Mouse (Mus musculus) hindbrain, embryonic 12.5 days (tissue): ENCODE measurements around the gene Rap1gap2. TPM values are rescaled to one million over a fixed set of nuclear protein-coding genes. Genes with fewer than 3 reads are reported as not detected.

Experiments used
- ATAC-seq: fragments of 200-750 bp; cut with Nextera tagmentation; 2 replicates; pipeline ENCODE4 v1.8.0; 2017; ENCODE audit warnings: moderate TSS enrichment; ENCODE audit not compliant: low FRiP score
- H3K27ac ChIP-seq: fragments of 300-500 bp; sonication (generic); 2 replicates; pipeline ENCODE4 v1.5.1; 2016; ENCODE audit warnings: mild to moderate bottlenecking
- H3K27me3 ChIP-seq: fragments of 300-500 bp; sonication (generic); 2 replicates; pipeline ENCODE4 v1.6.1; 2016; ENCODE audit warnings: mild to moderate bottlenecking
- H3K36me3 ChIP-seq: fragments of 300-500 bp; sonication (generic); 2 replicates; pipeline ENCODE4 v1.6.1; 2016; ENCODE audit warnings: mild to moderate bottlenecking
- H3K4me1 ChIP-seq: fragments of 300-500 bp; sonication (generic); 2 replicates; pipeline ENCODE4 v1.6.1; 2016
- H3K4me2 ChIP-seq: fragments of 300-500 bp; sonication (generic); replicated peaks from 2 replicates; pipeline ENCODE4 v1.6.1; 2016; ENCODE audit warnings: mild to moderate bottlenecking
- H3K4me3 ChIP-seq: fragments of 300-500 bp; sonication (generic); 2 replicates; pipeline ENCODE4 v1.5.1; 2016; ENCODE audit warnings: mild to moderate bottlenecking
- H3K9ac ChIP-seq: fragments of 300-500 bp; sonication (generic); 2 replicates; pipeline ENCODE4 v1.6.1; 2016; ENCODE audit warnings: mild to moderate bottlenecking, moderate library complexity
- H3K9me3 ChIP-seq: fragments of 300-500 bp; sonication (generic); replicated peaks from 2 replicates; pipeline ENCODE4 v1.6.1; 2016; ENCODE audit warnings: mild to moderate bottlenecking
- WGBS: fragments of 180-500 bp; shearing (Covaris S2); methylation state at CpG from one replicate; pipeline ENCODE4 v1.1.7; 2016; 5-methylcytosine and 5-hydroxymethylcytosine counted together
- polyA plus RNA-seq: library from polyadenylated mRNA; unstranded; fragments of >200 nt; fragmentation: Nextera tagmentation; extraction: Ambion mirVana; gene quantifications from 2 replicates; pipeline ENCODE4 v1.2.1, GENCODE M21; 2016

Rap1gap2 gene
- polyA plus RNA-seq, 1 experiment from 2014 or later, result 8.1 TPM

DNA sequence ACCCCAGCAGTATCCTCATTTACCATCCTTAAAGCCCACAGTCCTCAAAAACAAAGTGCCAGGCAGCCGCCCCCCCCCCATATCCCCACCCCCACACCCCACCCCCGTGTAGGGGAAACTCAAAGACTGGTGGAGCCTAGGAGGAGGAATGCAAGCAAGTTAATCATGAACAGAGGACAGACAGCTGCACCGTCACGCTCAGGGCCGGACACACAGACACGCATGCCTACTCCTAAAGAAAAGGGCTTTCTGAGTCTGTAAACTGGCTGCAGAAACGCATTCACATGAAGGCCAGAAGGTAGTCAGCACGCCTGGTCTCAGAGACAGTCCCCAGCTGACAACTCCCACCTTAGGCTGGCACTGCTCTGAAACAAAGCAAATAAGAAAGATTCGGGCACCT is 85.1 kb downstream of the Rap1gap2 start:
- Histone ChIP-seq H3K27me3 (peaks cover 56% of the 10 kb centered on the region), H3K4me1 (peaks cover 27% of the 10 kb centered on the region)
- WGBS, result 38% methylated on average over 9 of the region's 9 CpGs

DNA sequence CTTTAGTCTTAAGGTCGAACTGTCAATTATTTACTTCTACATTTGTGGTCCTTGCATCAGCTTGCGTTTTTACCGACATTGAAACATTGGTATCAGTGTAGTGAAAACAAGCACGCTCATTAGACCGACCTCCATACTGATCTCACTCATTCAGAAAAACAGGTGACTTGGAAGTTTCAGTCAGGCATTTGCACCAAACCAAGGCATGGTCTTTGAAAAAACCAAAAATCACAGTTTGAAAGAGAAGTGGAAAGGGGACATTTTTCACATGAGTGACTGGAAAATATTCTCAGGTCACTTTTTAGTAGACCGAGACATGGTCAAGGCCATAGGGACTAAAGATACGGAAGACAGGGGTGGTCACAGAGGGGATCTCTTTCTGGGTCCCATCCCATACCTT is 85.5 kb downstream of the Rap1gap2 start:
- Histone ChIP-seq H3K27me3 (peaks cover 59% of the 10 kb centered on the region), H3K36me3 (no peaks in the 10 kb centered on the region), H3K4me1 (peaks cover 27% of the 10 kb centered on the region), H3K27ac (no peak overlapping the region), H3K9ac (no peak overlapping the region), H3K9me3 (no peaks in the 10 kb centered on the region), H3K4me3 (no peak overlapping the region), H3K4me2 (no peak overlapping the region)
- WGBS, result 83% methylated on average over 7 of the region's 7 CpGs
- ATAC-seq, result no peak

More for the DNA sequence above, 85.1 kb downstream of the Rap1gap2 start:
- ATAC-seq, result no peak
- no peak overlapping the region for H3K4me3 ChIP-seq
- no peak overlapping the region for H3K27ac ChIP-seq
- H3K9ac ChIP-seq, result no peak overlapping the region
- no peak overlapping the region for H3K4me2 ChIP-seq
- H3K36me3 ChIP-seq, result no peaks in the 10 kb centered on the region
- H3K9me3 ChIP-seq, result no peaks in the 10 kb centered on the region

DNA sequence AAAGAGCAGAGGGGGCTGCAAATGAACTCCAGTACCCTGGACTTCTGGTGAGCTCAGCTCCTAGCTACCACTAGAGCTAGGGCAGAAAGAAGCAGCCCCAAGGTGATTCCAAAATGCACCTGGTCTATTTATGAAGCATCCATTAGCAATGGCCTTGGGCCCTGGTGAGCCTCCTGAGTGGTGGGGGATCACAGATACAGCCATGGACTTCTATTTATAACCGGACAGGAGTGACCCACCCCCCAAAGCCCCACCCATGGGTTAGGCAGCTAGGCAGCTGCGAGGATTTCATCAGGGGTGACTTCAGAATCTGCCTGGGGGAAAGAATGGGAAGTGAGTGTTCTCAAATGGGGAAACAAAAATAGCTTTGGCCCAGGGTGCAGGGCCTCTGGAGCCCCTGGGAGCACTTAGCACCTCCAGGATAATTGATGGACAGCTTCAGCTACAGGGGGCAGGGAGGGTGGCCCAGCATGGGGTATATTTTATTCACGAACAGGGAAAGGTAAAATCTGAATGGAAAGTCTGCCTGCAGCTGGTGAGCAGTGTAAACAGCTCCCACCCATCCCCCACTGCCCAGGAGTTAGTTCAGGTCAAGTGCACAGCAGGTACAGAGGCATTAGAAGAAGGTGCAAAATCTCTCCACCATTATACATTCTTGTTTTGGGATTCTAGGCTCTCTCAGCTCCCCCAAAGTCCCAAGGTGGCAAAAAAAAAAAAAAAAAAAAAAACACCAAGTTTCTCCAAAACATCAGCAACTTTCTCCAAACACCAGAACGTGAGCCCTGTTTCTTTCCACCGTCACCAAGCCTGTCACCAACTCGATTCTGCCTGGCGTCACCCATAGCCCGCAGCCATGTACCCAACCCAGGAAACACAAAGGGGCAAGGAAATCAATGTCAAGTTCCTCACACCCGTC is 86.4 kb downstream of the Rap1gap2 start:
- peaks cover 27% of the 10 kb centered on the region for H3K4me1 ChIP-seq
- peak; percentile 16 for ATAC-seq
- no peaks in the 10 kb centered on the region for H3K9me3 ChIP-seq
- H3K9ac ChIP-seq, result no peak overlapping the region
- peaks cover 64% of the 10 kb centered on the region for H3K27me3 ChIP-seq
- no peak overlapping the region for H3K4me3 ChIP-seq
- H3K36me3 ChIP-seq, result no peaks in the 10 kb centered on the region
- H3K4me2 ChIP-seq, result no peak overlapping the region
- no peak overlapping the region for H3K27ac ChIP-seq
- 48% methylated on average over 9 of the region's 9 CpGs for WGBS

DNA sequence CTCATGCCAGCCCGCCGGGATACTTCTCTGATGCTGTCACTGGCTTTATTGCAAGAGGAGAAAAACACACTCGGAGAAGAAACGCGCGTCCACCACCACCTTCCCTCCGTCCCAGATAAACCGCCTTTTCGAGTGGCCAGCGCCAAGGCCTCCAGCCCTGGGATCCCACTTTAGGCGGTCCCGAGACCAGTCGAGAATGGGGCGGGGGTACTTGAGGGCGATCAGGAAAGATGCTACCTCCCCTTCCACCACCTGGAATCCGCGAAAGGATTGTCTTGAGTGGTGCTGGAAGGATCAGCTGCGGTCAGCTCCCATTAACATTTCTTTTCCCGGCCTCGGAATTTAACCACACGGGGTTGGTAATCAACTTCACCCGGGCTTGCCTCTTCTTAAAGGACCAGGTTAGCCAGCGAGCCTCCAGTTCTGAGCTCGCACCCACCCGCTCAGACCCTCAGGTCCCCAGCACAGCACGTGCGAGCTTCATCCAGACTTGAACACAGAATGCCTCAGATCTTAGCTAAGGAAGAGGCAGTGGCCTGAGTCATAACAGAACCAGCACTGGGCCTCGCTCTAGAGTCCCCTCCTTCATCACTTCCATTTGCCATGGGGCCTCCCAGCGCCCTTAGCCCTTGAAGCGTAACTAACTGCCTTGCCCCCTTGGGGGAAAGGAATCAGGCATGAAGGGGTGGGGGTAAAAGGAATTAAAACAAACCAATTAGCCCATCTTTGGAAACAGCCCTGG is 87.3 kb downstream of the Rap1gap2 start:
- H3K4me2 ChIP-seq, result peak overlapping the region; percentile 89
- H3K27ac ChIP-seq, result peak overlapping the region; percentile 24
- peak overlapping the region; percentile 70 for H3K4me3 ChIP-seq
- no peaks in the 10 kb centered on the region for H3K9me3 ChIP-seq
- H3K4me1 ChIP-seq, result peaks cover 27% of the 10 kb centered on the region
- peak; percentile 8; the same call in 1 of the 2 replicates for ATAC-seq
- peaks cover 64% of the 10 kb centered on the region for H3K27me3 ChIP-seq
- no peaks in the 10 kb centered on the region for H3K36me3 ChIP-seq
- 2% methylated on average over 30 of the region's 30 CpGs for WGBS
- H3K9ac ChIP-seq, result peak overlapping the region; percentile 75

DNA sequence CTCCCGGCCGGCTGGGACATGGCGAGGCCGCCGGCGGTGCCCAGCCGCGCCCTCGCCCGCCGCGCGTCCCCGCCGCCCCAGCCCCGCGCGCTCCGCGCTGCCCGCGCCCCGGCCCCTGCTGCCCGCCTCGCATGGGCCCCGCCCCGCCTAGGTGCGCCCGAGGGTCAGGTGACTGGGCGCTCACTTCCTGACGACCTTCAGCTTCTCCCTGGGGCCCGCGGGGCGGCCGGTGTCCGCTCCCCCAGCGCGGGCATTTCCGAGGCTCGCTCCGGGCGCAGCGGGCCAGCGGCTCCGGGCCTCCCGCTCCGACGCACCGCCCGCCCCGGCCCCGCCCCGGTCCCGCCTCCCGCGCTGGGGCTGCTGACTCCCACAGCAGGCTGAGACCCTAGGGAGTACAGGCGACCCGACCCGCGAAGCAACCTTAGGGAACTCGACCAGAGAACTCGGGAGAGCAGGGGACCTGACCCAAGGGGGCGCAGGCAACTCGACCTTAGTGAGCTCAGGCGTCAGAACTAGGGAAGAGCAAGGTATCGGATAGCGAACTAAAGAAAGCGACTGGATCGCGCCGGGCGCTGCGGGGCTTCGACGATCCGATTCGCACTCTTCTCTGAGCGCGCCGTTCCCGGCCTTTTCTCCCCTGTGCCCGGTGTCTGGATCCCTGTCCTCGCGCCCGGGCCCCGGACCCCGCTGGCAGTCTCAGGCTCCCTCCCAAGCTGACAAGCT is 88.1 kb downstream of the Rap1gap2 start:
- Histone ChIP-seq H3K4me3 (peak overlapping the region; percentile 70), H3K4me1 (peaks cover 27% of the 10 kb centered on the region), H3K27ac (peak overlapping the region; percentile 24), H3K9me3 (no peaks in the 10 kb centered on the region), H3K4me2 (peak overlapping the region; percentile 89), H3K27me3 (peaks cover 59% of the 10 kb centered on the region), H3K9ac (peak overlapping the region; percentile 75), H3K36me3 (no peaks in the 10 kb centered on the region)
- under 1% methylated on average over 77 of the region's 87 CpGs for WGBS
- peak; percentile 59 for ATAC-seq

DNA sequence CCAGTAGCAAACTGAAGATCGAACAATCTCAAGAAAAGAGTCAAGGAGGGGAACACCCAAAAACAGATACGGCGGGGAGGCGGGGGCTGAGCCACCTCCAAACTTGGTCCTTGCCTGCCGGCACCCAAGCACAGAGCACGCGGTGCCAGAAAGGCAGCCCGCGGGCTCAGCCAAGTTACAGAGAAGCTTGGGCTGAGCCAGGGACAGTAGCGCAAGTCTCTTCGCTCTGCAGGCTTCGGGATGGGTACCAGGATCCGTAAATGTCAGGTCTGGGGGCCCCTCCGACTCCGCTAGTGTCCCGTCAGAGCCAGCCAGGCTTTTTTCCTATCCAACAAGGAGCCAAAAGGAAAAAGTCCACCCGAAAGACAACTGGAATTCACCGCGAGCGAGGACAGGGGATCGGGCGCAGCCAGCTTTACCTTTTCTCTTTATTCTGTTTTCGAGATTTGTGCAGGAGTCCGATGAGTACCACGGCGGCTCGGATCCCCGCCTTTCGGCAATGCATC is 88.7 kb downstream of the Rap1gap2 start:
- peak overlapping the region; percentile 70 for H3K4me3 ChIP-seq
- peaks cover 54% of the 10 kb centered on the region for H3K27me3 ChIP-seq
- H3K9ac ChIP-seq, result peak overlapping the region; percentile 75
- H3K27ac ChIP-seq, result no peak overlapping the region
- peaks cover 26% of the 10 kb centered on the region for H3K4me1 ChIP-seq
- WGBS, result 1% methylated on average over 29 of the region's 29 CpGs
- no peaks in the 10 kb centered on the region for H3K9me3 ChIP-seq
- H3K4me2 ChIP-seq, result peak overlapping the region; percentile 89
- H3K36me3 ChIP-seq, result no peaks in the 10 kb centered on the region
- ATAC-seq, result 0 out of 2 replicates have a peak, but pooled peaks have one; percentile 27

DNA sequence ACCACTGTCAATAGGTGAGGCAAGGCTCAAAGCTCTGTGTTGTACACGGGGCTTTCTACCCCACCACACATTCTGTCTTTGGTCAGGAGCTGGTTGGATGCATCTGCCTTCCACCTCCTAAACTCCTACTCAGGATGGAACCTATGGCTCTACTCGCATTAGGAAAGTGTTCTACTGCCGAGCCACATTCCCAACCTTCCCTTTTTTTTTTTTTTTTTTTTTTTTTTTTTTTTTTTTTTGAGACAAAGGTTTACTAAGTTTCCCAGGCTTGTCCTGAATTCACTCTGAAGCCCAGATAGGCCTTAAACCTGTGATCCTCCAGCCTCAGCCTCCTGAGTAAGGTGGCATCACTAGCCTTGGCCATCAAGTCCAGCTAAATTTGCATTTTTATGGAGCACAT is 90.5 kb downstream of the Rap1gap2 start:
- Histone ChIP-seq H3K4me2 (no peak overlapping the region), H3K9me3 (no peaks in the 10 kb centered on the region), H3K27ac (no peak overlapping the region), H3K36me3 (no peaks in the 10 kb centered on the region), H3K4me1 (peaks cover 24% of the 10 kb centered on the region), H3K9ac (no peak overlapping the region), H3K27me3 (peaks cover 44% of the 10 kb centered on the region), H3K4me3 (no peak overlapping the region)
- 86% methylated on average over 3 of the region's 3 CpGs for WGBS
- ATAC-seq, result no peak

DNA sequence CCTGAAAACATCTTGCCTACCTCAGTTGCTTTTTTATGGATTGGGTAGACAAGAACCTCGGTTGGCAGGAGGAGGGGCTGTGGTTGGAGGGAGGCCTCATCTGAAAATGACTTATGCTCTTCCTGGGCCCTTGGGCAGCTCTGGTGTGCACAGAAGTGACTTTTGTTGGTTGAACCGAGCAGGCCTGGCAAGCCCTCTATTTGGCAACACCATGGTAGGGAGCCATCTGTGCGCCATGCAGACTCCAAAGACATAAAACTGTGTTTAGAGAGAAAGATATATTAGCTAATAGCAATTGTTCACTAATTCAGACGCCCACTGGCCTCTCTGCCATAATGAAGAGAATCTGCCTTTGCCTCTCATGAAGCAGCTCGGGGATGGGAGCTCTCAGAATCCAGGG is 94.6 kb downstream of the Rap1gap2 start:
- 82% methylated on average over 5 of the region's 5 CpGs for WGBS
- Histone ChIP-seq H3K9me3 (no peaks in the 10 kb centered on the region), H3K4me2 (no peak overlapping the region), H3K4me3 (no peak overlapping the region), H3K4me1 (0 out of 2 replicates have a peak, but pooled peaks cover 2% of the 10 kb centered on the region), H3K27me3 (peaks cover 13% of the 10 kb centered on the region), H3K36me3 (no peaks in the 10 kb centered on the region), H3K9ac (no peak overlapping the region), H3K27ac (no peak overlapping the region)
- ATAC-seq, result no peak

DNA sequence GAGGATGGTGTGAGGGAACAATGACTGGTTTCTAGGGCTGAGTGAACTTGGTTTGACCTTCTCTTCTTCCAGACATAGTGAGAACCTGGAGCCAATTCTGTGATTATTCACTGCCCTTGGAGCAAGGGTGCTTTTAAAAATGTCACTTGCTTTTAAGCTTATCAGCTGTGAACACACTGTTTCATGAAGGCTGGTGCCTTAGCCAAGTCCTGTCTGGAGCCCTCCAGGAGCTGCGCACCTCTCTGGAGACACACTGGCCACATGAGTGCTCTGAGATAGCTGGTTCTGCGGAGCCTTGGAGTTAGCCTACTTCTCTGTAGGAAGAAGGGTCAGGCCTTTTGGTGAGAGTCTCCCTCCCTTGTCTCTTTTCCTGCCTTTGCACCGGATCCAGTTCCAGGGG is 95.7 kb downstream of the Rap1gap2 start:
- Histone ChIP-seq H3K27ac (no peak overlapping the region), H3K27me3 (peaks cover 5% of the 10 kb centered on the region), H3K4me3 (no peak overlapping the region), H3K36me3 (no peaks in the 10 kb centered on the region), H3K4me1 (0 out of 2 replicates have a peak, but pooled peaks cover 2% of the 10 kb centered on the region), H3K4me2 (no peak overlapping the region), H3K9ac (no peak overlapping the region), H3K9me3 (no peaks in the 10 kb centered on the region)
- no peak for ATAC-seq
- WGBS, result 79% methylated on average over 3 of the region's 3 CpGs

DNA sequence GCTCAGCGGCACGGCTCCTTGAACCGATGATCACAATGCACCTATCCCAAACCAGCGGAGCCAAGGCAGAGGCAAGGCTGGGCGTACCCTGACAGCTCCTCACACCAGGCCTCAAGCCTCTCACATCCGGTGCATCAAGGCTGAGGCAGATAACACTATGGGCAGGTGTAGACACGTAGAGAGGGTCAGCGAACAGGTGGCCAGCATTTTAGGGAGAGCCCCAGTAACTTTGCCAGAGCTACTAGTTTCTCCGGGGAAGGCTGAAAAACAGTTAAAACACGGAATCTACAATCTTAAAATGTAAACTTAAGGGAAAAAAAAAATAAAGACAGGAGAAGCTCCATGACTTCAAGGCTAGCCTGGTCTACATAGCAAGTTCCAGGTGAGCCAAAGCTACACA is 98.1 kb downstream of the Rap1gap2 start:
- H3K4me3 ChIP-seq, result no peak overlapping the region
- 0 out of 2 replicates have a peak, but pooled peaks cover 2% of the 10 kb centered on the region for H3K4me1 ChIP-seq
- H3K27me3 ChIP-seq, result no peaks in the 10 kb centered on the region
- no peak overlapping the region for H3K9ac ChIP-seq
- no peak overlapping the region for H3K4me2 ChIP-seq
- no peak overlapping the region for H3K27ac ChIP-seq
- no peaks in the 10 kb centered on the region for H3K36me3 ChIP-seq
- no peak for ATAC-seq
- no peaks in the 10 kb centered on the region for H3K9me3 ChIP-seq
- whole genome bisulfite sequencing, result 86% methylated on average over 10 of the region's 10 CpGs

DNA sequence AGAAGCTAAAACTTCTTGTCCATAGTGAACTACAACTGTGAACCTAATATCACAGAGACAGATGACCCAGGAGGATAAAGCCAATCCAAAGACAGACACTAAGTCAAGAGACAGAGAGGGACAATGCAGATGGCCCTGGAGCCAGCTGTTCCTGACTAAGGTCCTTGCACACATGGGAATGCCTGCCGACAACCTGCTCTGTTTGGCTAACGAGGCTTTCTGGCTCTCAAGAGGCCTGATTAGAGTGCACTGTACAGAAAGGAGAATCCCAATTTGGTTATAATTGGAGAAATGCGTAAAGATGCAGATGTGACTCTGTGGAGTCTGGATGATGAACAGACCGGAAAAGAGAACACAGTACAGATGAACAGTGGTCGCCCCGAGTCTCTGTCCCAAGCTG is 104.4 kb downstream of the Rap1gap2 start:
- no peak for ATAC-seq

DNA sequence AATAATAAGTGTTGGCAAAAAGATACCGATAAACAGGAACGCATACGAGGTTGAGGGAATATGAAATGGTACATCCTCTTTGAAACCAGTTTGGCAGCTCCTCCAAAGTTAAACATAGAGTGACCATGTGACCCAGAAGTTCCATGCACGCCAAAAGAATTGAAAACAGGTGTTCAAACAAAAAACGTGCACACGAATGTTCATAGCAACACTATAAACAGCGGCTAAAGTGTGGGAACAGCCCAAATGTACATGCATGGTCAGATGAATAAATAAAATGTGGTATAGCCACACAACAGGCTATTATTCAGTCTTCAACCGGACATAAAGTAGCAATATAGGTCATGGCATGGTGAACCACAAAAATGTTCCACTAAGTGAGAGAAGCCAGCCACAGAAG is 108.2 kb downstream of the Rap1gap2 start:
- WGBS, result 81% methylated on average over 8 of the region's 8 CpGs

More for the DNA sequence above, 104.4 kb downstream of the Rap1gap2 start:
- Histone ChIP-seq H3K27ac (no peak overlapping the region), H3K36me3 (no peaks in the 10 kb centered on the region), H3K4me3 (no peak overlapping the region), H3K27me3 (no peaks in the 10 kb centered on the region), H3K9me3 (no peaks in the 10 kb centered on the region), H3K4me1 (peaks cover 7% of the 10 kb centered on the region; the same call in 1 of the 2 replicates), H3K4me2 (no peak overlapping the region), H3K9ac (no peak overlapping the region)
- WGBS, result 64% methylated on average over 6 of the region's 6 CpGs

More for the DNA sequence above, 108.2 kb downstream of the Rap1gap2 start:
- Histone ChIP-seq H3K27me3 (no peaks in the 10 kb centered on the region), H3K27ac (no peak overlapping the region), H3K36me3 (no peaks in the 10 kb centered on the region), H3K4me3 (no peak overlapping the region), H3K9ac (no peak overlapping the region), H3K4me1 (peaks cover 15% of the 10 kb centered on the region), H3K4me2 (no peak overlapping the region), H3K9me3 (no peaks in the 10 kb centered on the region)
- ATAC-seq, result no peak
